Mouse (Mus musculus) hindbrain, embryonic 16.5 days (tissue): Measurements from ENCODE around the gene Gm38394. TPM values are rescaled to one million over a fixed set of nuclear protein-coding genes. Genes with fewer than 3 reads are reported as not detected.

Experiments used
- ATAC-seq: fragments of 200-750 bp; cut with Nextera tagmentation; 2 replicates; pipeline ENCODE4 v1.8.0; 2017; ENCODE audit warnings: moderate TSS enrichment, moderate library complexity
- H3K27ac ChIP-seq: fragments of 300-500 bp; sonication (generic); 2 replicates; pipeline ENCODE4 v1.5.1; 2014; ENCODE audit warnings: low read depth, mild to moderate bottlenecking, control low read depth, low read length, moderate library complexity
- H3K27me3 ChIP-seq: fragments of 300-500 bp; sonication (generic); replicated peaks from 2 replicates; pipeline ENCODE4 v1.6.1; 2014; ENCODE audit warnings: low read length; ENCODE audit not compliant: control insufficient read depth, insufficient read depth
- H3K36me3 ChIP-seq: fragments of 300-500 bp; sonication (generic); 2 replicates; pipeline ENCODE4 v1.6.1; 2014; ENCODE audit warnings: mild to moderate bottlenecking, low read length, moderate library complexity, mixed read lengths; ENCODE audit not compliant: control insufficient read depth, insufficient read depth
- H3K4me1 ChIP-seq: fragments of 300-500 bp; sonication (generic); 2 replicates; pipeline ENCODE4 v1.6.1; 2014; ENCODE audit warnings: low read depth, low read length; ENCODE audit not compliant: control insufficient read depth, insufficient read depth
- H3K4me2 ChIP-seq: fragments of 300-500 bp; sonication (generic); 2 replicates; pipeline ENCODE4 v1.6.1; 2014; ENCODE audit warnings: mild to moderate bottlenecking, low read length, control low read depth, moderate library complexity
- H3K4me3 ChIP-seq: fragments of 300-500 bp; sonication (generic); 2 replicates; pipeline ENCODE4 v1.5.1; 2014; ENCODE audit warnings: mild to moderate bottlenecking, low read length, control low read depth, moderate library complexity
- H3K9ac ChIP-seq: fragments of 300-500 bp; sonication (generic); 2 replicates; pipeline ENCODE4 v1.6.1; 2014; ENCODE audit warnings: low read depth, mild to moderate bottlenecking, control low read depth, low read length, moderate library complexity
- H3K9me3 ChIP-seq: fragments of 300-500 bp; sonication (generic); 2 replicates; pipeline ENCODE4 v1.6.1; 2014; ENCODE audit warnings: mild to moderate bottlenecking, low read length, moderate library complexity; ENCODE audit not compliant: control insufficient read depth
- WGBS: fragments of 180-500 bp; shearing (Covaris S2); extraction: QIAGEN DNeasy Blood & Tissue Kit; methylation state at CpG from one replicate; pipeline ENCODE4 v1.1.7; 2014; 5-methylcytosine and 5-hydroxymethylcytosine counted together
- polyA plus RNA-seq: library from polyadenylated mRNA; unstranded; fragments of >200 nt; fragmentation: Nextera tagmentation; extraction: Ambion mirVana; gene quantifications from 2 replicates; pipeline ENCODE4 v1.2.1, GENCODE M21; 2015

Gene Gm38394
- polyA plus RNA-seq, 1 experiment from 2014 or later: 2.1 TPM

DNA sequence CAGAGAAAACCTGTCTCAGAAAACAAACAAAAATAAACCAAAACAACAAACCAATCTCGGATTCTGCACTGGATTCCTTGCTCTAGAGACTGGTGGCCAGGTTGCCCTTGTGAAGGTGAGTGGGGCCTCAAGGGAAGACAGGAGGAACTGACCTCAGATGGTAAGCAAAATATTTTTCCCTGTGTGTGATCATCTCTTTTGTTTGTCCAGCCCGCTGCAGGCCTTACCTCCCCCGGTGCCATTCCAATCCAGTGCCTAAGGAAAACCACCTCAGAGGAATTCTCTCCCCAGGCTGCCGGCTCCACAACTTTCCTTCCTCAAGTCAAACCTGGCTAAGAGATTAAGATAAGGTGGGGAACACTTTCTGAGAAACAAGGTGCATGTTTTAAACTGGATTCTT is 31.1 kb upstream of the Gm38394 start:
- Histone ChIP-seq H3K9me3 (no peaks in the 10 kb centered on the region), H3K36me3 (no peaks in the 10 kb centered on the region), H3K4me2 (no peak overlapping the region), H3K4me3 (no peak overlapping the region), H3K27ac (no peak overlapping the region), H3K9ac (no peak overlapping the region), H3K4me1 (peaks cover 2% of the 10 kb centered on the region; the same call in 1 of the 2 replicates), H3K27me3 (no peaks in the 10 kb centered on the region)
- ATAC-seq: no peak
- 51% methylated on average over 4 of the region's 4 CpGs for WGBS

DNA sequence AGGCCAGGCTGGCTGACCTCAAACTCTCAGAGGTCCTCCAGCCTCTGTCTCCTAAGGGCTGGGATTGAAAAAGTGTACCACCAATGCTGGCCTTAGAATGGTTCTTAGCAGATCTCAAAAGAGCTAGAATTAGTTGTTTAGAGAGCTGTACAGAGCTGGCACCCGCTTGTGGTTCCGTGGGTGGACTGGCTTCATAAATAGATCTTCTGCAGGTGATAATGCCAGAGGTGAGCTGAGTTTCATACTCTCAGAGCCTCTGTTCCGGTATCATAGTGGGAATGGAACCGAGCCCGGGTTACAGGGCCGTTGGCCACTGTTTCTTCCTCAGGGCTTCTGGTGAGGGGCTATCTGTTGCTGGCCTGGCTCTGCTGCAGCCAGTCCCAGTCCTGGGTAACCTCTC is 29.9 kb upstream of the Gm38394 start:
- Histone ChIP-seq H3K9ac (no peak overlapping the region), H3K4me2 (no peak overlapping the region), H3K27me3 (no peaks in the 10 kb centered on the region), H3K4me3 (no peak overlapping the region), H3K27ac (no peak overlapping the region), H3K9me3 (no peaks in the 10 kb centered on the region), H3K4me1 (peaks cover 2% of the 10 kb centered on the region; the same call in 1 of the 2 replicates), H3K36me3 (no peaks in the 10 kb centered on the region)
- 98% methylated on average over 6 of the region's 6 CpGs for WGBS
- ATAC-seq: no peak

DNA sequence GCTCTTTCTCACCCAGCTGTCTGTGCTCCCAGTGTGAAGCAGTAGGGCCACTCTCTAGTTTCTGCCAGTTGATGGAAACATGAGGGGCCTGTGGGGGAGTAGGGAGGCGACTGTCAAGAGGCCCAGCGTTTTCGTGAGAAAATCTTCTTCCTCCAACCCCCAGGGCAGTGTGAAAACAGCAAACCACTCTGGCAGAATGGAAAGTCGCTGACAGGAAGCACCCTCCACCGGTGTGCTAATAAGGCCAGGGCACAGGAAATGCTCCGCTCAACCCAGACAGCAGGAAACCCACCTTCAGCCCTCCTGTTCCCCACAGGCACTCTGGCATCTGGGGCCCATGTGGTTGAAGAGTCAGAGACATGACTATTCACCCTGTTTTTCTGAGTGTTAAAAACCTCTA is 28.8 kb upstream of the Gm38394 start, which contains the start of gene Lax1:
Lax1 (minus strand) TSS at position 212 of the 400 bp plus-strand sequence.
- no peaks in the 10 kb centered on the region for H3K4me1 ChIP-seq
- H3K4me2 ChIP-seq: no peak within 1 kb of the TSS
- no peaks in the 10 kb centered on the region for H3K36me3 ChIP-seq
- no peak within 1 kb of the TSS for H3K4me3 ChIP-seq
- no peaks in the 10 kb centered on the region for H3K27me3 ChIP-seq
- no peak within 1 kb of the TSS for H3K9ac ChIP-seq
- WGBS: 59% methylated on average over 6 of the region's 6 CpGs
- H3K27ac ChIP-seq: no peak within 1 kb of the TSS
- no peaks in the 10 kb centered on the region for H3K9me3 ChIP-seq
- ATAC-seq: no peak

DNA sequence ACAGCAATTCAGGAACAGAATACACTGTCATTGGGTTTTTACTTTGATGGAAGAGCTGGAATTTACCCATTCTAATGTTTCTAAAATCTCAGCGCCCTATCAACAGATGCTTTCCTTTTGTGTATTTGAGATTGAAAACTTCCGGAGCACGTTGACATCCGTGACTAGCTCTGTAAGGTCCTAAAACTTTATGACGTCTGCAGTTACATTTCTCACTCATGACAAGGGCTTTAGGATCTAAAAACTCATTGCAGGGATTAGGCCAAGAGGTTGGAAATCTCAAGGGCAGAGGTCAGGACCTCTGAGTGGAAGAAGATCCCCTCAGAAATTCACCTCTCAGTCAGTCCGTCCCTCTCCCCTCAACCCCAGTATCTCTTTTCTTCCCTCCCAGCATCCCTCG is 27.2 kb upstream of the Gm38394 start:
- Histone ChIP-seq H3K9me3 (no peaks in the 10 kb centered on the region), H3K27ac (no peak overlapping the region), H3K27me3 (no peaks in the 10 kb centered on the region), H3K36me3 (no peaks in the 10 kb centered on the region), H3K9ac (no peak overlapping the region), H3K4me1 (no peaks in the 10 kb centered on the region), H3K4me3 (no peak overlapping the region), H3K4me2 (no peak overlapping the region)
- no peak for ATAC-seq
- 77% methylated on average over 7 of the region's 7 CpGs for WGBS

DNA sequence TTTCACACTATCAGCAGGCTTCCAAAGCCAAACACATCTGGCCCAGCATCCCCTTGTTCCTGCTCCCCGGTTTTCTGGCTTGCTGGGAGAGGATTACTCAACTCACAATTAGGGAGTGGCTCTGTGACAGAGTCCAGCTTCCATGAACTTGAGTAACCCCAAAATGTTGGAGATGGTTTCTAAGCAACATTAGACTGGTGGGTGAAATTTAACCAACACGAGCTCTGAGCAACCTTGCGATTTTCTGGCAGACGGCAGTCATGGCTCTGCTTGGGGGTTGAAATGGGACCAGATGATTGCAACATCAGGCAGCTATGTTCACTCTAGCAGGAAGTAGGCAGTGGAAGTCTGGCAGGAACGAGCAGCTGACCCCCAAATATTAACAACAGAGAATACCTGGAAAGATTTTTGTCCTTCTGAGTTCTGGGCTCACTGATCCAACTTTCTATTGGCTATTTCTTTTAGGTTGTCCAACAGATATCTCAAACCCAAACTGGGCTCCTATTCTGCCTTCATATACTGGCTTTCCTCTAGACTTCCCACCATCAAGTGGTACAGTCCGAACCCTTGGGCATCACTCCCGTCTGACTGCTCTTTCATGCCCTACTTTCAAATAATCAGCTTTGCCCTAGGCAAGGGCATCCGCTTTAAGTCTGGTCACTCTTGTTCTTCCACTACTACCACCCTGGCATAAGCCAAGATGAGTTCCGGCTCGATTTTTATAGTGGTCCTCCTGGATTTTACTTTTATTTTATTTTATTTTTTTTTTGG is 24.8 kb upstream of the Gm38394 start:
- Histone ChIP-seq H3K4me1 (no peaks in the 10 kb centered on the region), H3K4me3 (no peak overlapping the region), H3K4me2 (no peak overlapping the region), H3K36me3 (no peaks in the 10 kb centered on the region), H3K27me3 (no peaks in the 10 kb centered on the region), H3K9me3 (no peaks in the 10 kb centered on the region), H3K27ac (no peak overlapping the region), H3K9ac (no peak overlapping the region)
- 67% methylated on average over 10 of the region's 10 CpGs for WGBS
- no peak for ATAC-seq

GRCm38 (mm10) chr1:133671801-133672200 is 10.7 kb upstream of the Gm38394 start:
- H3K27ac ChIP-seq: no peak overlapping the region
- no peaks in the 10 kb centered on the region for H3K36me3 ChIP-seq
- no peak overlapping the region for H3K4me3 ChIP-seq
- H3K9ac ChIP-seq: no peak overlapping the region
- WGBS: 72% methylated on average over 3 of the region's 3 CpGs
- no peak overlapping the region for H3K4me2 ChIP-seq
- ATAC-seq: no peak
- no peaks in the 10 kb centered on the region for H3K4me1 ChIP-seq
- H3K27me3 ChIP-seq: no peaks in the 10 kb centered on the region
- H3K9me3 ChIP-seq: no peaks in the 10 kb centered on the region

GRCm38 (mm10) chr1:133671266-133671665 is 10.1 kb upstream of the Gm38394 start:
- ATAC-seq: no peak
- Histone ChIP-seq H3K4me2 (no peak overlapping the region), H3K27me3 (no peaks in the 10 kb centered on the region), H3K9ac (no peak overlapping the region), H3K4me1 (no peaks in the 10 kb centered on the region), H3K27ac (no peak overlapping the region), H3K9me3 (no peaks in the 10 kb centered on the region), H3K4me3 (no peak overlapping the region), H3K36me3 (no peaks in the 10 kb centered on the region)
- WGBS: 92% methylated on average over 3 of the region's 3 CpGs

DNA sequence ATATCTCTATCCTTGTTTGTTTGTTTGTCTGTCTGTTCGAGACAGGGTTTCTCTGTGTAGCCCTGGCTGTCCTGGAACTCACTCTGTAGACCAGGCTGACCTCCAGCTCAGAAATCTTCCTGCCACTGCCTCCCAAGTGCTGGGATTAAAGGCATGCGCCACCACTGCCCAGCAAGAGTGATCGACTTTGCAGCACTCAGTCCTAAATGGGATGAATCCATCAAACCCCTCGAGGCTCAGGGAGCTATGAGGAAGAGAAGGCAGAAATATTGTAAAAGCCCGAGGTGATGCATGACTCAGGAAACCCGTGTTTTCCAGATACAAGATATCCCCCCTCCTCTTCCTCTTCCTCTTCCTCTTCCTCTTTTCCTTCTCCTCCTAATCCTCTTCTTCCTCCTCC is 9.7 kb upstream of the Gm38394 start:
- H3K27ac ChIP-seq: no peak overlapping the region
- H3K36me3 ChIP-seq: no peaks in the 10 kb centered on the region
- no peaks in the 10 kb centered on the region for H3K27me3 ChIP-seq
- ATAC-seq: no peak
- H3K4me3 ChIP-seq: no peak overlapping the region
- H3K4me2 ChIP-seq: no peak overlapping the region
- 91% methylated on average over 6 of the region's 6 CpGs for WGBS
- H3K4me1 ChIP-seq: no peaks in the 10 kb centered on the region
- H3K9me3 ChIP-seq: no peaks in the 10 kb centered on the region
- no peak overlapping the region for H3K9ac ChIP-seq

GRCm38 (mm10) chr1:133670190-133670589 is 9.1 kb upstream of the Gm38394 start:
- no peak overlapping the region for H3K4me3 ChIP-seq
- H3K27ac ChIP-seq: no peak overlapping the region
- no peaks in the 10 kb centered on the region for H3K9me3 ChIP-seq
- no peaks in the 10 kb centered on the region for H3K27me3 ChIP-seq
- H3K36me3 ChIP-seq: no peaks in the 10 kb centered on the region
- WGBS: 75% methylated on average over 12 of the region's 12 CpGs
- H3K4me2 ChIP-seq: no peak overlapping the region
- no peak for ATAC-seq
- no peaks in the 10 kb centered on the region for H3K4me1 ChIP-seq
- H3K9ac ChIP-seq: no peak overlapping the region
